22 mouse cellular contexts compared by ENCODE assay signal in the genomic region with DNA sequence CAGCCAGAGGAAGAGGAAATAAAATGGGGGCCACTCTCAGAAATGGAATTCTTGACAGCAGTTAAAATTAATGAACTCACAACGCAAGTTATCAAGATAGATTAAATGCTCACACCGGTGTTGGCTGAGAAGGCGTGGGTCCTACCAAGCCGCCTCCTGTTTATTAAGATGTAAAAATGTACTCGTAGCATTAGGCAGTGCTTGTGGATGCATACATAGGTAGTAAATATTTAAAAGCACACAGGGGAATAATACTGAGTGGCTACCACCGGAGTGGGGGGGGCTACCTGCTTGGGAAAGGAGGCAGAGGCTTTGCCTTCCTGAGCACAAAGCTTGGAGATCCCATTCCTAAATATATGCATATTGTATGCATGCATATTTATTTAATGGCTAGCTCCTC.
"Had no signal": no experiment of that assay in that cellular context is flagged by ENCODE, and none has a peak within 500 bp of the region (broad histone marks: within the 10 kb centered on the region; RNA-seq: fewer than 3 reads in every experiment).

No protein-coding gene starts in this region.

- H3K27ac ChIP-seq: kidney, postnatal 0 days; layer of hippocampus, adult 2 months; limb, embryonic 10.5 days; limb, embryonic 13.5 days; liver, embryonic 12.5 days; liver, embryonic 15.5 days; lung, embryonic 15.5 days; midbrain, embryonic 12.5 days; neural tube, embryonic 12.5 days; stomach, embryonic 15.5 days had no signal

- H3K36me3 ChIP-seq: limb, embryonic 10.5 days; limb, embryonic 13.5 days; liver, embryonic 12.5 days; liver, embryonic 15.5 days; lung, embryonic 15.5 days; midbrain, embryonic 12.5 days; neural tube, embryonic 12.5 days; stomach, embryonic 15.5 days had no signal

- ATAC-seq: intestine, postnatal 0 days; liver, embryonic 12.5 days had no signal

- H3K4me1 ChIP-seq: liver, embryonic 12.5 days; liver, embryonic 15.5 days; lung, embryonic 15.5 days; megakaryocyte, embryonic 14.5 days; stomach, embryonic 15.5 days had no signal

- H3K9ac ChIP-seq: limb, embryonic 13.5 days; liver, embryonic 12.5 days; liver, embryonic 15.5 days; lung, embryonic 15.5 days; midbrain, embryonic 12.5 days; neural tube, embryonic 12.5 days; stomach, embryonic 15.5 days had no signal

- H3K4me3 ChIP-seq: layer of hippocampus, adult 2 months; limb, embryonic 10.5 days; limb, embryonic 13.5 days; liver, embryonic 12.5 days; liver, embryonic 15.5 days; lung, embryonic 15.5 days; megakaryocyte, embryonic 14.5 days; midbrain, embryonic 12.5 days; neural tube, embryonic 12.5 days; stomach, embryonic 15.5 days had no signal

- H3K4me2 ChIP-seq: limb, embryonic 13.5 days; liver, embryonic 12.5 days; liver, embryonic 15.5 days; lung, embryonic 15.5 days; midbrain, embryonic 12.5 days; neural tube, embryonic 12.5 days; stomach, embryonic 15.5 days had no signal

- DNase-seq: kidney, adult 2 months; kidney, postnatal 25 days; layer of hippocampus, adult 9-11 months; liver; lung, adult 18-20 months; lung, postnatal 10 days; lung, postnatal 36 days; right cerebral cortex, postnatal 25 days; spleen, adult 18-20 months; thymus, postnatal 36 days had no signal

- H3K9me3 ChIP-seq: limb, embryonic 10.5 days; limb, embryonic 13.5 days; liver, embryonic 12.5 days; liver, embryonic 15.5 days; lung, embryonic 15.5 days; midbrain, embryonic 12.5 days; neural tube, embryonic 12.5 days; stomach, embryonic 15.5 days had no signal

- H3K27me3 ChIP-seq: liver, embryonic 15.5 days; midbrain, embryonic 12.5 days; neural tube, embryonic 12.5 days; stomach, embryonic 15.5 days had no signal
